Mouse (Mus musculus): Measurements from ENCODE around the gene Kcnk15. TPM values are rescaled to one million over a fixed set of nuclear protein-coding genes. Genes with fewer than 3 reads are reported as not detected.

The Kcnk15 gene
- polyA plus RNA-seq, 1 experiment from 2014 or later: not detected

GRCm38 (mm10) chr2:163882859-163883652, 29.6 kb downstream of the Kcnk15 start:
- WGBS (ENCODE audit: insufficient replicate concordance): 65% methylated on average over 17 of the region's 17 CpGs
- peaks cover 5% of the 10 kb centered on the region for H3K27me3 ChIP-seq (ENCODE audit: control insufficient read depth, insufficient read depth, low read length)
- no peak overlapping the region for H3K4me3 ChIP-seq (ENCODE audit: low read depth, low read length)
- H3K27ac ChIP-seq (ENCODE audit: low read depth, low read length): no peak overlapping the region
- H3K9ac ChIP-seq (ENCODE audit: low read depth, low read length): no peak overlapping the region
- ATAC-seq (replicated peaks; ENCODE audit: insufficient number of reproducible peaks, low FRiP score, low TSS enrichment): no peak
- no peaks in the 10 kb centered on the region for H3K9me3 ChIP-seq (replicated peaks; ENCODE audit: control insufficient read depth, low read length)
- peaks cover 4% of the 10 kb centered on the region; the same call in 1 of the 2 replicates for H3K4me1 ChIP-seq (ENCODE audit: control insufficient read depth, insufficient read depth, low read length)
- H3K36me3 ChIP-seq (ENCODE audit: control insufficient read depth, insufficient read depth, low read length): no peaks in the 10 kb centered on the region
- no peak overlapping the region for H3K4me2 ChIP-seq

DNA sequence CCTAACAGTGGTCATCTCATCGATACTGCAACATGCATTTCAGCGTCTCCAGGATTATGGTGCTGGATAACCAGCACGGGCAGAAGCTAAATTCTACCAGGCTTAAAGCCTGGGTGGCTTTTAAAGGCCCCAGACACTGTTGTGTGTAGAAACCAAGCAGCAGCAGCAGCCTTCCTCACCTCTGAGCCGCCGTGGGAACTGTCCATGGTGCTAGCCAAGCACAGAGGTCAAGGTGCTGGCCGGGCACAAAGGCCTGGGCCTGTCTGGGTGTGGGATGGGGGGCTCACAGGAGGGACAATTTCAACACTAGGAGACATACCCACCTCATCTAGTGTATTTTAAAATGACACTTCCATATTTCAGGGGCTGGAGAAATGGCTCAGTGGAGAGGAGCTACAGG, 36.0 kb downstream of the Kcnk15 start:
- Histone ChIP-seq H3K4me2 (no peak overlapping the region), H3K27ac (ENCODE audit: low read depth, low read length) (no peak overlapping the region), H3K9ac (ENCODE audit: low read depth, low read length) (no peak overlapping the region), H3K27me3 (ENCODE audit: control insufficient read depth, insufficient read depth, low read length) (no peaks in the 10 kb centered on the region), H3K9me3 (replicated peaks; ENCODE audit: control insufficient read depth, low read length) (no peaks in the 10 kb centered on the region), H3K4me1 (ENCODE audit: control insufficient read depth, insufficient read depth, low read length) (no peaks in the 10 kb centered on the region), H3K36me3 (ENCODE audit: control insufficient read depth, insufficient read depth, low read length) (no peaks in the 10 kb centered on the region), H3K4me3 (ENCODE audit: low read depth, low read length) (no peak overlapping the region)
- ATAC-seq (replicated peaks; ENCODE audit: insufficient number of reproducible peaks, low FRiP score, low TSS enrichment): no peak
- 29% methylated on average over 6 of the region's 6 CpGs for WGBS (ENCODE audit: insufficient replicate concordance)

GRCm38 (mm10) chr2:163890586-163890985, 37.1 kb downstream of the Kcnk15 start:
- Histone ChIP-seq H3K27me3 (ENCODE audit: control insufficient read depth, insufficient read depth, low read length) (peaks cover 4% of the 10 kb centered on the region; the same call in 1 of the 2 replicates), H3K9ac (ENCODE audit: low read depth, low read length) (no peak overlapping the region), H3K36me3 (ENCODE audit: control insufficient read depth, insufficient read depth, low read length) (no peaks in the 10 kb centered on the region), H3K9me3 (replicated peaks; ENCODE audit: control insufficient read depth, low read length) (no peaks in the 10 kb centered on the region), H3K4me1 (ENCODE audit: control insufficient read depth, insufficient read depth, low read length) (no peaks in the 10 kb centered on the region), H3K27ac (ENCODE audit: low read depth, low read length) (no peak overlapping the region), H3K4me3 (ENCODE audit: low read depth, low read length) (no peak overlapping the region), H3K4me2 (no peak overlapping the region)
- 75% methylated on average over 11 of the region's 11 CpGs for WGBS (ENCODE audit: insufficient replicate concordance)
- no peak for ATAC-seq (replicated peaks; ENCODE audit: insufficient number of reproducible peaks, low FRiP score, low TSS enrichment)

DNA sequence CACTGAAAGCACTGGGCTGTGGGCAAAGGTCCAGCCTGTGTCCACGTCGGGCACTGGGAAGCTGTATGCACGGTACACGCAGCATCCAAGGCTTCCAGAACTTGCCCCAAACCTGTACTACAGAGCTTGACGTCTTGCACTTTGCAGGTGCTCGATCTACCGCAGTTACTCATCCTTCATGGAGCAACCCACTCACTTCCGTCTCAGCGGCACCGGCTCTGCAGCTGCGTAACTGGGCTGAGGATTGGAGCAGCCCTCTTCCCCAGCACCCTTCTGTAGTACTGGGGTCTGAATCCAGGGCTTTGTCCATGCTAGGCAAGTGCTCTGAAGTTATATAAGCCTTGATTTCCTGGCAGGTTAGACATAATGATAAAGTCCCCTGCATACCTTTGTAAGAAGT, 37.8 kb downstream of the Kcnk15 start:
- Histone ChIP-seq H3K27me3 (ENCODE audit: control insufficient read depth, insufficient read depth, low read length) (peaks cover 6% of the 10 kb centered on the region; the same call in 1 of the 2 replicates), H3K9me3 (replicated peaks; ENCODE audit: control insufficient read depth, low read length) (no peaks in the 10 kb centered on the region), H3K4me1 (ENCODE audit: control insufficient read depth, insufficient read depth, low read length) (no peaks in the 10 kb centered on the region), H3K4me2 (no peak overlapping the region), H3K27ac (ENCODE audit: low read depth, low read length) (no peak overlapping the region), H3K4me3 (ENCODE audit: low read depth, low read length) (no peak overlapping the region), H3K36me3 (ENCODE audit: control insufficient read depth, insufficient read depth, low read length) (no peaks in the 10 kb centered on the region), H3K9ac (ENCODE audit: low read depth, low read length) (no peak overlapping the region)
- WGBS (ENCODE audit: insufficient replicate concordance): 76% methylated on average over 11 of the region's 11 CpGs
- no peak for ATAC-seq (replicated peaks; ENCODE audit: insufficient number of reproducible peaks, low FRiP score, low TSS enrichment)

- Histone ChIP-seq H3K4me2 (no peak overlapping the region), H3K36me3 (ENCODE audit: control insufficient read depth, insufficient read depth, low read length) (no peaks in the 10 kb centered on the region), H3K9me3 (replicated peaks; ENCODE audit: control insufficient read depth, low read length) (no peaks in the 10 kb centered on the region), H3K9ac (ENCODE audit: low read depth, low read length) (no peak overlapping the region), H3K27ac (ENCODE audit: low read depth, low read length) (no peak overlapping the region), H3K4me1 (ENCODE audit: control insufficient read depth, insufficient read depth, low read length) (no peaks in the 10 kb centered on the region), H3K27me3 (ENCODE audit: control insufficient read depth, insufficient read depth, low read length) (peaks cover 6% of the 10 kb centered on the region; the same call in 1 of the 2 replicates), H3K4me3 (ENCODE audit: low read depth, low read length) (no peak overlapping the region)
- 58% methylated on average over 7 of the region's 7 CpGs for WGBS (ENCODE audit: insufficient replicate concordance)
- no peak for ATAC-seq (replicated peaks; ENCODE audit: insufficient number of reproducible peaks, low FRiP score, low TSS enrichment)
These were observed 40.3 kb downstream of the Kcnk15 start for GRCm38 (mm10) chr2:163893446-163894370.

DNA sequence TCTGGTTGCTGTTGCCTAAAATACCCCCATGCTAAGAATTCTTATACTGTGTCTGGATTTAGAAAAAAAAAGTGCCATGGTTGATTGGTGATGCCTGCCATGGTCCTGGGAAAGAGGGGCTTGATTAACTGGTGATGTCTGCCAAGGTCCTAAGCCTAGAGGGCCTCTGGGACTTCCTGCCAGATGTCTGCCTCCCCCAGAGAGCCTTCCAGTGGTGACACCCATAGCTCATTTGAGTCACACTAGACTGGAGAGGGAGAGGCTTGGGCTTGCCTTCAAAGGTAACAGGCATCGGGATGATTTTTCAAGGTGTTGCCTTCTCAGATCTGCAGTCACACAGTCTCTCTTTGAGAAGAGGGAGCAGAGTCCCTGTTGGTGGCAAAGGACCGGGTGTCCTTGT, 41.7 kb downstream of the Kcnk15 start:
- Histone ChIP-seq H3K27ac (ENCODE audit: low read depth, low read length) (no peak overlapping the region), H3K9me3 (replicated peaks; ENCODE audit: control insufficient read depth, low read length) (no peaks in the 10 kb centered on the region), H3K4me1 (ENCODE audit: control insufficient read depth, insufficient read depth, low read length) (peaks cover 4% of the 10 kb centered on the region), H3K27me3 (ENCODE audit: control insufficient read depth, insufficient read depth, low read length) (peaks cover 6% of the 10 kb centered on the region; the same call in 1 of the 2 replicates), H3K4me3 (ENCODE audit: low read depth, low read length) (no peak overlapping the region), H3K9ac (ENCODE audit: low read depth, low read length) (no peak overlapping the region), H3K4me2 (no peak overlapping the region), H3K36me3 (ENCODE audit: control insufficient read depth, insufficient read depth, low read length) (no peaks in the 10 kb centered on the region)
- 48% methylated on average over 2 of the region's 2 CpGs for WGBS (ENCODE audit: insufficient replicate concordance)
- ATAC-seq (replicated peaks; ENCODE audit: insufficient number of reproducible peaks, low FRiP score, low TSS enrichment): no peak

- Histone ChIP-seq H3K27me3 (ENCODE audit: control insufficient read depth, insufficient read depth, low read length) (peaks cover 6% of the 10 kb centered on the region; the same call in 1 of the 2 replicates), H3K9me3 (replicated peaks; ENCODE audit: control insufficient read depth, low read length) (no peaks in the 10 kb centered on the region), H3K27ac (ENCODE audit: low read depth, low read length) (no peak overlapping the region), H3K36me3 (ENCODE audit: control insufficient read depth, insufficient read depth, low read length) (no peaks in the 10 kb centered on the region), H3K4me2 (no peak overlapping the region), H3K4me3 (ENCODE audit: low read depth, low read length) (no peak overlapping the region), H3K9ac (ENCODE audit: low read depth, low read length) (no peak overlapping the region), H3K4me1 (ENCODE audit: control insufficient read depth, insufficient read depth, low read length) (peaks cover 4% of the 10 kb centered on the region)
- ATAC-seq (replicated peaks; ENCODE audit: insufficient number of reproducible peaks, low FRiP score, low TSS enrichment): no peak
- WGBS (ENCODE audit: insufficient replicate concordance): 88% methylated on average over 7 of the region's 7 CpGs
These were observed 43.6 kb downstream of the Kcnk15 start for GRCm38 (mm10) chr2:163897026-163897425.

DNA sequence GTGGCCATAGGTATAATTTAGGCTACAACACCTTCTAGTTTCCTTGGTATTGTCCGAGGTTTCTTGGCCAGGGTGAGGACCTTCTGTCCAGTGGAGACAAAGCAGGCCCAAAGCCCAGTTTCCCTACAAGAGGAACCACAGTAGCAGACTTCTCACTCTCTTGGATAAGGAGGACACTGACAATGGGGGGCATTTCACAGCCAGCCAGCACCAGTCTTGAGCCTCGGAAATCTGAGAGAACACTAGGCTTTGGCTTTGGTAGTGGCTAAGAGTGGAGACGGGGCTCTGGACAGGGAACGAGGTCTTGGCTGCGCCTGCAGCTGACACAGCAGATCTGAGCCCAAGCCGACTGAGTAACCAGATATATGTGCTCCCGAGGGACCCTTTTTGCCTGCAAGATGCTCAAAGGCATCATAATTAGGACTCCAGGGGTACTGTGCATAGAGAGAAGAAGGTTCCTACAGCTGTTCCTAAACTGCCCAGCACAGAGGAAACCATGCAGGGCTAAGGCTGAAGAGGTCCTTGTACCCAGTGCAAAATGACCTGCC, 44.6 kb downstream of the Kcnk15 start:
- H3K27me3 ChIP-seq (ENCODE audit: control insufficient read depth, insufficient read depth, low read length): peaks cover 6% of the 10 kb centered on the region; the same call in 1 of the 2 replicates
- peaks cover 4% of the 10 kb centered on the region for H3K4me1 ChIP-seq (ENCODE audit: control insufficient read depth, insufficient read depth, low read length)
- H3K36me3 ChIP-seq (ENCODE audit: control insufficient read depth, insufficient read depth, low read length): no peaks in the 10 kb centered on the region
- H3K27ac ChIP-seq (ENCODE audit: low read depth, low read length): no peak overlapping the region
- no peak overlapping the region for H3K4me3 ChIP-seq (ENCODE audit: low read depth, low read length)
- WGBS (ENCODE audit: insufficient replicate concordance): 72% methylated on average over 7 of the region's 7 CpGs
- H3K9ac ChIP-seq (ENCODE audit: low read depth, low read length): no peak overlapping the region
- ATAC-seq (replicated peaks; ENCODE audit: insufficient number of reproducible peaks, low FRiP score, low TSS enrichment): no peak
- no peak overlapping the region for H3K4me2 ChIP-seq
- H3K9me3 ChIP-seq (replicated peaks; ENCODE audit: control insufficient read depth, low read length): no peaks in the 10 kb centered on the region

All from heart, embryonic 11.5 days (tissue).